Mouse (Mus musculus): ENCODE data around the gene Aldh1a7.
A peak's percentile ranks its signal among the peaks of the same experiment; 100 is the strongest.
"Not testable (repeated sequence)": the region's sequence is repeated elsewhere in the genome, so short reads cannot be mapped to it uniquely, and the experiment has no call there.

Gene Aldh1a7

DNA sequence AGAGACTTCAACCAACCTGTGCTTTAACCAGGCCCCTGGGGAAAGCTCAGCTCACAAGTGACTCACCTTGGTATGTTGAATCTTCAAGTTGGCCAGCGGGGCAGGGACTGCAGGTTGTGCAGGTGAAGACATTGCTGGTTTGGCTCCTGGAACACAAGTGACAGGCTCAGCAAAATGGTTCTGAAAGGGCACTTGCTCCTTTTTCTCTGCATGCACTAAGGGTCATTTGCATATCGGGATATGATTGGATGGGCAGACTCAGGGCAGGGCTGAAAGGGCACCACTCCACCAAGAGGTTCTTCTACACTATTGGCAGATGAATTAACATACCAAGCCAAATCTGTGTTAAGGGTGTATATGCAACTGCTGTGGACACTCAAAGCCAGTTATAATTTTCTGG, at the start of gene Aldh1a7:
Gene Aldh1a7, minus strand, starts transcription at position 182 of the 400 bp plus-strand sequence.
- no peak for DNase-seq (ENCODE audit: low read depth, low spot score)

DNA sequence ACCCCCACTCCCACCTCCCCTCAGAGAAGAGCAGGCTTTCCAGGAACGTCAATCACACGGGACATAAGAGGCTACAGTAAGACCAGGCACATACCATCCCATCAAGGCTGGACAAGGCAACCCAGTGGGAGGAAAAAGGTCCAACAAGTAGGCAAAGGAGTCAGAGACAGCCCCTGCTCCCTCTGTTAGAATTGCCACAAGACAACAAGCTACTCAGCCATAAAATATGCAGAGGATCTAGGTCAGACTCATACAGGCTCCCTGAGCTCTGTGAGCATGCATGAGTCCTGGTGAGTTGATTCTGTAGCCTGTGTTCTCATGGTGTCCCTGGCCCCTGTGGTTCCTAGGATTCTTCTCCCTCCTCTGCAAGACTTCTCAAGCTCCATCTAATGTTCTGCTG, 48.3 kb upstream of the Aldh1a7 start:
- DNase-seq (ENCODE audit: low read depth, low spot score): no peak

DNA sequence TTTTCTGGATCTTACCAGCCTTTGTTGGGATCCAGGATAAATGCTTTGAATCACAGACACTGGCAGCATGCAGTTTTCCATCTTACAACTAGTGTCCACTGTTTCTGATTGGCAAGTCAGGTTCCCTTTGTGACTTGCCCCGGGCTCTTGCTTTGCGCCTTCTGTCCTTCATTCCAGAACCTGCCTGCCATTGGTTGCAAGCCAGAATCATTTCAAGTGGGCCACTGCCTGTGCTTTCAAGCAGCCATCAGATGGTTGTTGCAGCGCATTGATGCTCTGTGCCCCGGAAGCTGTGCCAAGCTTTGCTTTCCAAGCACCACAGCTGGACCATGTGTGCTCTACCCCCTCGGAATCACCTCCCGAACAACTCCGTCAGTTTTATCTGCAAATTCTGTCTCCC, 46.6 kb upstream of the Aldh1a7 start:
- DNase-seq (ENCODE audit: low read depth, low spot score): no peak

DNA sequence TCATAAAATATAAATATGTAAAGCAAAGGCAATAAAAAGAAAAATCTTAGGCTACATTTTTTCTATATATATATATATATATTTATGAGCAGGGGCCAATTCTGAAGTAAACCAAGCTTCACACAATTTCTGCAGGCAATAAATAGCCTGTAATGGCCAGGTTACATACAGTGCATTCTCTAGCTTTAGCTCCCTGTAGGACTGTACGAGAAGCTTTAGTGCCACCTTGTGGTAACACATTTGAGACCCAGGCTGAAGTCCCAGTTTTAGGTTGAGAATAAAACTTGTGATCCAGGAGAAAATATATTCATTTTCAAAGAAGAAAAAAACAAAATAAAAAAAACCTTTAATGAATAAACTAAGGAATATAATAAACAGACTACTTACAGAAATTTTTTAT, 36.9 kb upstream of the Aldh1a7 start:
- peak; percentile 7 for DNase-seq (ENCODE audit: low read depth, low spot score)

DNA sequence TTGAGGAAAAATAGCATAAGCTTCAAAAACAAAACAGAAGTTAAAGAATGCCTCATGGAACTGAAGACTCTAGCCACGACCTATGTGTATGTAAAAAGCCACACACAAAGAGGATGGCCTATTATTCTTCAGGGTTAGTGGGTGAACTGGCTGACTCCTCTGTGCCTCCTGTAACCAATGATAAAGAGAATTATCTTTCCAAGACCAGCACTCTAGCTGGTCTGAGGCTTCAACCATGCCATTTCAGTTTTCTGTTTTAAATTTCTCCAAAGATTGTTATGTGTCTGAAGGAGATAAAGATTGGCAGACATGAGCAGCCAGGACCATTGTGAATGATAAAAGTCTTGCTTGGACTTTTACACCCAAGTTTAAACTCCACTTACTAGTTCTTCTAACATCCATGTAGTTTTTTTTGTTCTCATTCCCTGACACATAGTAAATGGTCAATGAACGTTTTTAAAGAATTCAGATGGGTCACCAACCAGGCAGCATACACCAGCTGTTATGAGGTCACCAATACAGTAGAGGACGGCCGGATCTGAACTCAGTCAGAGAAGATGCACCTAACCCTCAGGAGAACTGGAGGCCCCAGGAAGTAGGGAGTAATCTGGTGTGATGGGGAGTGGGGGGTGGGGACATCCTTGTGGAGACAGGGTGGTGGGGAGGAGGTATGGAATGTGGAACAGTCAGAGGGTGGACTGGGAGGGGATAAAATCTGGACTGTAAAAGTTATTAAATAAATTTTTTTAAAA, 34.5 kb upstream of the Aldh1a7 start:
- DNase-seq (ENCODE audit: low read depth, low spot score): no peak

DNA sequence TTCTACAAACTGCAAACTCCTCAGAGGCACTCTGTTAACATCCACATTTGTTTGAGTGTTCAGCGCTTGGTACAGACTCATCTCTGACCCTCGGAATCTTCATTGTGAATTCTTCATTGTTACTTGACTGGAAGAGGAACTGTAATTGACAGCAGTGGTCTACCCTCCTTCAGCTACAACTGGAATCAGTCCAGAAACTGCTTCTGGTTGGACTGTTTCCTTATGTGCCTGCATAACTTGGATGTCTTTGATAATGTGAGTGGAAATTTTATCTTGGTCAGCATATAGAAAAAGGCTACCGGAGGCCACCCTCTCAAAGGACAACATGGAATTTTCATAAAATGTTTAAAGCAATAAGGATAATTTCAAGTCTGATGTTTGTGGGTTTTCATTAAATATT, 33.8 kb upstream of the Aldh1a7 start:
- DNase-seq (ENCODE audit: low read depth, low spot score): no peak

DNA sequence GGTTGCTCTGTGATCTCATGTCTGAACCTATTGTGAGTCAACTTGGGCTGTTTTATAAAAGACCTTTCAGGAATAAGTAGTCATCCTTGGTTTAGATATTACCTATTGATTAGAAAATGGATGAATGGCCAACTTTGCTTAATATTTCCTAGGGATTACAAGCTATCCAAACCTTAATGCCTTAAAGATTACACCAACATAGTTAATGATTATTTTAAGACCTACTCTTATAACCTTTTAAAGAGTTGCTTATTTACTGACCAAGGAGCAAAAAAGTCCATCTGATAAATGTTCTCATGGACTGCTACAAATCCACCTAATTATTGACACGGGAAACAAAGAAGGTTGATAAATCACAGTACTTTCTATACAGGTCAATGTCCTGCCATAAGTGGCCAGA, 17.3 kb upstream of the Aldh1a7 start:
- no peak for DNase-seq (ENCODE audit: low read depth, low spot score)

DNA sequence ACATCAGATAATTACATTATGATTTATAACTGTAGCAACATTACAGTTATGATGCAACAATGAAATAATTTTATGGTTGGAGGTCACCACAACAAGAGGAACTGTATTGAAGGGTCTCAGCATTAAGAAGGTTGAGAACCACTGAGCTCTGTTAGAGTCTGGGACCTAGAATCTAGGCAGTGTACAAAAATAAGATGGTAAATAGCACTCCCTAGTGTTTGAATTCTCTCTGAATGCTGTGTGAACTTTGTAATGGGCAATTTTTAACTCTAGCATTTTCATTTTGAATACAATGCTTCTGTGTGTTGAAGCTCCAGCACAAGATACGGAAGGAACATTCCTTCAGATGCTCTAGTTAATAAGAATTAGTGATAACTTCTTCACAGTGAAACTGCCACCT, 916 bp upstream of the Aldh1a7 start:
- DNase-seq (ENCODE audit: low read depth, low spot score): no peak

DNA sequence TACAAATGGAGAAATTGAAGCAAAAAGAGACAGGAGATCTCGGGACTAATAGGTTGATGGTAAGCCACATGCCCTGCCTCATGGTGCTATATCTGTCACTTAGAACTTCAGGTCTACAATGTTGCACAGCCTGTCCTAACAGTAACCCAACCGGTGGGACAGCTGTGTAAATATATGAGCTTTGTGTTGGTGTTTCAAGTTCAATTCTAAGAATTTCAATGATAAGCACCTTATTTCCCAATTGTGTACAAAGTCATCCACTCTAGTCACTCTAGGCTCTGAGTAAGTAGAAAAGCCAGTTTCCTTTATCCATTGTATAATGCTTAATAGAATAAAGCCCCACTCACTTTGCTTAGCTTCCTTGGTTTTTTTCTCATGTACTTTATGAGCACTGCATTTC, 4.4 kb downstream of the Aldh1a7 start:
- DNase-seq (ENCODE audit: low read depth, low spot score): no peak

DNA sequence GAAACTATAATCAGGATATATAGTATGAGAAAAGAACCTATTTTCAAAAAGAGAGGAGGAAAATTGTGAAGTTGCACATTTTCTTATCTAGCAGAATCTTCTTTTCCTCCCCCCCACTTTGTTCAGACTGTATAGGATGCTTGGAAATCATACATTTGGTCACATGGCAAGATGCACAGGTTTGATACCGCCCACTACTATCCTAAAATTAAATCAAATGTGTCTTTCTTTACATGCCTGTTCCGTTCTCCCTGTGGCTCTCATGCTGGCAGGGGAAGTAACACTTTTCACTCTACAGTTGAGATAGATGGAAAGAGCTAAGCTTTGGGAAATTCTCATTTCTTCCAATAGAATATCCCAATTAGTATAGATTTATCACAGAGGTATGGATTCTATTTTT, 7.1 kb downstream of the Aldh1a7 start:
- DNase-seq (ENCODE audit: low read depth, low spot score): no peak

DNA sequence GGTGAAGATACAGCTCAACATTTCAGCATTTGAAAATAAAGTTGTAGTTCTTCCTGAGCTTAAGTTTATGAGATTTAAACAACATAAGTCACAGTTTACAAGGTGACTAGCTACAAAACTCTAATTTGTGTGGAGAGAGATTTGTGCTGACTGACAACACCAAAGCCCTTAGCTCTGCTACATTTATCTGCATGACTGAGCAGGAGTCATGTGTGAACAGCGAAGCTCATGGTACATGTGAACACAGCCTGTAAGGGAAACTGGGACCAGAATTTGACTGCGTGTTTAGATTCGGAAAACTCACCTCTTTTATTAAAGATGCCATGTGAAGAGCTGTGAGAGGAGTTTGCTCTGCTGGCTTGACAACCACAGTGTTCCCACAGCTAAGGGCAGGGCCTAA, 11.7 kb downstream of the Aldh1a7 start:
- DNase-seq (ENCODE audit: low read depth, low spot score): no peak

DNA sequence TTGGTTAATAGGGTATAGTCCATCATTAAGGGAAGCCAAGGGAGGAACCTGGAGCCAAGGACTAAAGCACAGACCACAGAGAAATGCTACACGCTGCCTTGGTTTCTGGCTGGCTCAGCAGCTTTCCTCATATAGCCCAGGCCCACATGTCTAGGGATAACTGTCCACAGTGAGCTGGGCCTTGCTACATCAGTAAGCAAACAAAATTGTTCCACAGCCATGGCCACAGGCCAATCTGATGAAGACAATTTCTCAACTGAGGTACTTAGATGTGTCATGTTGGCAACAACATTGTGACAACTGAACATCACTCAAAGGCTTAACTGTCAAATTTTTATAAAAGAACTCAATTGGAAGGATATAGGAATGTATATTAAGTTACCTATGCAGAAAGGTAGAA, 12.3 kb downstream of the Aldh1a7 start:
- DNase-seq (ENCODE audit: low read depth, low spot score): no peak

DNA sequence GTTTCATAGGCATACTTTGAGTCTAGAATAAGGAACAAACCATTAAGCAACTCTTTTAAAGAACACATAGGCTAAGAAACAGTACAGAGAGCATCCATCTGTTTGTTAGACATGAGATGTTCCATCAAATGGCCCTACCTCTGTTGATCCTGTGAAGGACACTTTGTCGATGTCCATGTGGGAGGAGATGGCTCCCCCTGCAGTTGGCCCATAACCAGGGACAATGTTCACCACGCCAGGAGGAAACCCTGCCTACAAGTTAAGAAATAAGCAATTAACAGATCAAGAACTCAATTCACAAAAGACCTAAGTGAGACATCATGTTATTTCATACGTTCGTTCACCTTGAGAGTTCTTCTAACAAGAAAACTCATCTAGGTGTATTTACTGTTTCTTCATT, 12.8 kb downstream of the Aldh1a7 start:
- DNase-seq (ENCODE audit: low read depth, low spot score): no peak

DNA sequence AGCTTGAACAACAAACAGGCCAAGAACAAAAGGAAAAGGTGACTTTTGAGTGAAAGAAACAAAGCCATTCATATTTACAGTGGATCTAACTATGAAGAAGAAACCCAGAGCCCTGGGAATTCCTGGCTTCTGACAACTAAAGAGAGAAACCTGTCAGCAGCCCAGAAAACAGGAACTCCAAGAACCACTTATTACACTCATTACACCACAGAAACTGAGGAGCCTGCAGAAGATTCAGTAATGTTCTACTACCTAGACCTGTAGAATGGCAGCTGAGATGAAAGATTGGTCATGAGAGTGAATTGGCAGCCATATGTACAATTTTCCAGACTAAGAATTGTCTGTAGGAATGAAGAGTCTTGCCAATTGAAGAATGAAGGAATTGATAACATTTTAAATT, 20.2 kb downstream of the Aldh1a7 start:
- DNase-seq (ENCODE audit: low read depth, low spot score): no peak

DNA sequence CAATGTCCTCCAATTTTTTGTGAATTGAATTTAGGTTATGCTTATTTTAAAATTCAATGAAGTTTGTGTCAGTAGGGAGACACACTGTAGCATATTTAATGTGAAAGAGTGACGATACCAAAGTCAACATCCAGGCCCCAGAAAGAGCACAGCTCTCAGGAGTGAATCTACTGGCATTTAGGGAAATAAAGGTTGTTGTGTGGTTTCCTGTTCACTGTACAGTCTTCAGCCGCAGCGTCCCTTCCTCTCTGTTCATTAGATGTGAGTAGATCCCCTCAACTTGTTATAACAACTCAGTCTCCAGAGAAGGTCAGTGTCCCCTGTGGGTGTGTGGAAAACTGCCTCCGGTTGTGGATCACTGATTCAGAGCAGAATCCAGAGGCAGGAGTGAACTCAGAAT, 20.6 kb downstream of the Aldh1a7 start:
- DNase-seq (ENCODE audit: low read depth, low spot score): no peak

DNA sequence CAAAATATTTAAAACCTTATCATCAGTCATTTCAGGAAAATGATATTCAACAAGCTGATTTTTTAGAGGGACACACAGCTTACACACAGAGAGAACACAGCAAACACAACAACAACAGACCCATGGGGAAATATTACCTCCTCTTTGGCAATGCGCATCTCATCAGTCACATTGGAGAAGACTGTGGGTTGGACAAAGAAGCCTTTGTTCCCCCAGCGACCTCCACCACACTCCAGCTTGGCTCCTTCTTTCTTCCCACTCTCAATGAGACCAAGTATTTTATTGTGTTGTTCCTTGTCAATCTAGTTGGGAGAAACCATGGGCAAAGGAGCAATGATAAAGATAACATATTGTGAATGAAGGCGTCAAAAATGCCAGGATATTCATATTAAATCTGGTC, 25.3 kb downstream of the Aldh1a7 start:
- DNase-seq (ENCODE audit: low read depth, low spot score): no peak

DNA sequence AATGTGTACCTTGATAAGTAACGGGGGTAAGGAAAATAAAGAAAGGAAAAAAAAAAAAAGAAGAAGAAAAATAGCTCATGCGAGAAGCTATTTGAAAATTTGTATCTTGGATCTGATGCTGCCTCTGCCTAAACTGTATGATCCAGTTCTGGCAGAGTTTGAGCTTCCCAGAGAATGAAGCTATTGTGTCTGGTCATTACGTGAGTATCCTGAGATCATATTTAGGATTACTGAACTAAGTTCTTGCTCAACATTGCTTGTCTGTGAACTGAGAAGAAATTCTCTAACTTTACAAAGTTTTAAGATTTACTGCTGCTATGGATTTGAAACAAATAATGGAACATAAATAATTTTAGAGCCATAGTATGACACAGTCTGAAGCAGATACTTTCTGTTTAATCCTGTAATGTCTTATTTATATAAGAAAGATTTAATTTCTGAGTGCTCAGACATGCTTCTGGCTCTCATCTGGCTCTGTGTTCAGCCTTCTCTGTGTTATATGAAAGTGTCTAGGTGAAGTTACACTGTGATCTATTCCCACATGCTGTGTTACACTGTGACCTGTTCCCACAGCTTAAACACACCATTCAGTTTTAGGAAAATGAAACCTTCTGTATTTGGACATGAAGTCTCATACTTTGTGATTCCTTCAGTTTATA, 49.5 kb downstream of the Aldh1a7 start:
- no peak for DNase-seq (ENCODE audit: low read depth, low spot score)

DNA sequence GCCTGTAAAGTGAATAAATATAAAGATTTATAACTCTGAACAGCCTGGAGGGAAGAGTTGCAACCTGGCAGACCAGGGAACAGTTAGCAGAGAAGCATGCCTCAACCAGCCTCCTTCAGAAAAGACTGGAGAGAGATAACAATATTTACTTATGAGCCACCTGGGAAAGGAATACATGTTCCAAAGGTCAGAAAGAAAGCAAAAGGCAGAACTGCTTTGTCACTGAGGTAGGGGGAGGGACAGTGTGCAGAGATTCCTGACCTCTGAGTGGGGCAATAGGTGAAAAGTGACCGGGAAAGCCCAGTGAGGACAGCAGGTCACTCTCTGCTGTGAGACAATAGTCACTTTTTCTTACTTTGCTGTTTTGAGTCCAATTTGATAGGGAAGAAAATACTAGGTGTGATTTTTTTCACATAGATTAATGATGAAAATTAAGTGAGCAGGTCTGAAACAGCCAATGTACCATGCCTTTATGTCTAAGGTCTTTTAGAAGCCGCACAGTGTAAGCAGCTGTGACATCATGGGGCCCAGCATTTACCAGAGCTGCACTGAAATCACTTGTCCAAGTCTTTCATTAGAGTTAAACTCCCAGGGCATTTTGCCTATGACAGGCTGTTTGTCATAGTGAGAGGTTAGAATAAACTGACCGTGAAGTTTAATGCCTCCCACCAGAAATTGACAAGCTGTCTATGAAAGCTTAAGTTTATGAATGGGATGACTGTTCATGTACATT, 73.1 kb downstream of the Aldh1a7 start:
- DNase-seq (ENCODE audit: low read depth, low spot score): no peak

DNA sequence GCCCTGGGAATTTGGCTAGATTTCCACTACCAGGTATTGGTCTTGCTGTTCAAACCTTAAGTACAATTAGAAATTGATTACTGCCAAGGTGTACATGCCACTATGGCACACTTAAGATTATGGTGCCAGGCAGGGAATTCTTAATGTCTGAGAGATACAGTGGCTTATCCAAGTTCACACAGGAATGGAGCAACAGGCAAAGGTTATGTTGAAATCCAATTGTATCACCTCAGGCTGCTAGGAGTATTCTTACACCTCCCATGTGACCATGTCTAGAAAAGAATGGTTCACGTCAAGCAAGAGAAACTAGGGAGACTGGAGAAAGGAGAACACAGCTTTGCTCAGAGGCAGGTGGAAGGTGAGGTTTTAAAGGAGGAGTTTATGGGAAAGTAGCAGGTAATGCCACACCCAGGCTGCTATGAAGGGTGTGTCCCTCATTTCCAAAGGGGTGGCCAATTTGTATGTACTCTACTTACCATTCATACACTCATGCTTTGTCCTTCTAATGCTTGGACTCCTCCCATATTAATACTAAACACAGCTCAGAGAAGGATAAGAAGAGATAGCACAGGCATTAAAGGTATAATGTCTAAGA, 74.2 kb downstream of the Aldh1a7 start:
- DNase-seq (ENCODE audit: low read depth, low spot score): no peak

DNA sequence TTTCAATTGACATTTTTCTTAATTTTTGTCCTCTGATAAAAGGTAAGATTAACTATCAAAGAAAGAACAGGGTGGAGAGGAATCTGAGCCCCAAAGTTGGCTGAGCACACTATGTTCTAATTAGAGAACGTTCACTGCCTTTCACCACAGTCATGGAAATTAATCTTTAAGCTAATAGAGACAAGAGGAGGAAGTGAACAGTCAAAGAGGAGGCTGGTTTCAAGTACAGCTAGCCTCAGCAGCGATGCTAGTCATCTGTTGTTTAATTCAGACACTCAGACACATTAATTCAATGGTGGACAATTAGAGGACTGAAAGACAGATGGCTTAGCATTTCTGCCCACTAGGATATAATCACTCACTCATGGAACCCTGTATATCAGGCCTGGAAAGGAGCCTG, 77.4 kb downstream of the Aldh1a7 start:
- no peak for DNase-seq (ENCODE audit: low read depth, low spot score)

DNA sequence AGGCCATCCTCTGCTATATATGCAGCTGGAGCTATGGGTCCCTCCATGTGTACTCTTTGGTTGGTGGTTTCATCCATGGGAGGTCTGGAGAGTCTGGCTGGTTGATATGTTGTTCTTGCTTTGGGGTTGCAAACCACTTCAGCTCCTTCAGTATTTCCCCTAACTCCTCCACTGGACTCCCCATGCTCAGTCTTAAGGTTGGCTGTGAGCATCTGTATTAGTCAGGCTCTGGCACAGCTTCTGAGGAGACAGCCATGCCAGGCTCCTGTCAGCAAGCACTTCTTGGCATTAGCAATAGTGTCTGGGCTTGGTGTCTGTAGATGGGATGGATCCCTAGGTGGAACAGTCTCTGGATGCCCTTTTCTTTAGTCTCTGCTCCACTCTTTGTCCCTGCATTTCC, 79.9 kb downstream of the Aldh1a7 start:
- not testable (repeated sequence) for DNase-seq (ENCODE audit: low read depth, low spot score)

DNA sequence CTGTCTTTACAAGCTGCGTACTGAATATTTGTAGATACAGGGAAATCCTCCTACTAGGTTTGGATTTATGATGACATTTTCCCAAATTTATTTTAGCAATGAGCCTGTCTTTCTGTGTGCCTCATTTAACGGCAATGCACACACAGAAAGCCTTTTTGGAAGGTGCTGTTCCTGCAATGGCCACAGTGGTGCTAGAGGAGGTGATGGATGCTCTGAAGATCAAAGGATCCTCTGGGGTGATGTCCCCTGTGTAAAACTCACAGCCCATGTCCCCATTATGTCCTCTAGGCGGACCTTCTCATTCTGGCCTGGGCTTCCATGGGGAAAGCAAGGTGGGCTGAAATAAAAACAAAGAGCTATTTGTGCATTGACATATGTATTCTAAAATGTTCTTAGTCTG, 83.0 kb downstream of the Aldh1a7 start:
- no peak for DNase-seq (ENCODE audit: low read depth, low spot score)
